Mouse (Mus musculus): ENCODE measurements around the gene Lbx2.

Lbx2 gene

DNA sequence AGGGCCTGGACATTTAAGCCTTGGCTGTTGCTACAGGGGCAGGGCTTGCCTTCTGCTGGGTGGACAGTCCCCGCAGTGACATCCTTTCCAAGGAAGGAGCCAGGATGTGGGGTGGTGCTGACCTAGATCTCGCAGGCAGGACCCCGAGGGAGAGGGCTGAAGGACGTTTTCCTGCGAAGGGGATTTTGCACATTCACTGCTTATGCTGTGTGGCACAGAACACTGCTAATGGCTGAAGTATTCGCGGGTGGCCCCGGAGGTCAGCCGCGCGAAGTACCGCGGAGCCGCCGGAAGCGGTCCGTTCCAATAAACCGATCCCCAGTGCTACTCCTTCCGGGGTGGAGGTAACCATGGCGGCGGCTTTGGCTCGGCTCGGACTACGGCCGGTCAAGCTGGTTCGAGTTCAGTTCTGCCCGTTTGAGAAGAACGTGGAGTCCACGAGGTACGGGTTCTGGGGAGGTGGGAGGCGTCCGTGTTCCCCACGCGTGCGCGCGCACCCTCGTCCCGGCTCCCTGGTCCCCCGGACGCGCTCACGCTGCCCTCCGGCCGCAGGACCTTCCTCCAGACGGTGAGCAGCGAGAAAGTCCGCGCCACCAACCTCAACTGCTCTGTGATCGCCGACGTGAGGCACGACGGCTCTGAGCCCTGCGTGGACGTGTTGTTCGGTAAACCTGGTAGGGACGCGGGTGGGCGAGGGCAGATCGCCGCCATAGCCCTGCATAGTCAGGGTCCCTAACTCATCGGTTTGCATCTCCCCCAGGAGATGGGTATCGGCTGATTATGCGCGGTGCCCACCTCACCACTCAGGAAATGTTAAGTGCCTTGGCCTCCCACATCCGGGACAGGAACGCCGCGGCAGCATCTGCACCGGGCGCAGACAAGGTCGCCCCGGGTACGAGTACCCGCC is 22.8 kb downstream of the Lbx2 start, which contains the start of gene Mrpl53:
Gene Mrpl53, plus strand, starts transcription at position 279 of the 907 bp plus-strand sequence.
- in situ Hi-C loops (cut with MseI, MboI): no loop called here

- in situ Hi-C loops (cut with MseI, MboI): no loop called here
These were observed 25.5 kb downstream of the Lbx2 start for GRCm38 (mm10) chr6:83111510-83112136.

GRCm38 (mm10) chr6:83115011-83115671 is 29.0 kb downstream of the Lbx2 start, which contains the start of gene Mogs:
Gene Mogs, plus strand, starts transcription at chr6:83115496.
- in situ Hi-C loops (cut with MseI, MboI): no loop called here

DNA sequence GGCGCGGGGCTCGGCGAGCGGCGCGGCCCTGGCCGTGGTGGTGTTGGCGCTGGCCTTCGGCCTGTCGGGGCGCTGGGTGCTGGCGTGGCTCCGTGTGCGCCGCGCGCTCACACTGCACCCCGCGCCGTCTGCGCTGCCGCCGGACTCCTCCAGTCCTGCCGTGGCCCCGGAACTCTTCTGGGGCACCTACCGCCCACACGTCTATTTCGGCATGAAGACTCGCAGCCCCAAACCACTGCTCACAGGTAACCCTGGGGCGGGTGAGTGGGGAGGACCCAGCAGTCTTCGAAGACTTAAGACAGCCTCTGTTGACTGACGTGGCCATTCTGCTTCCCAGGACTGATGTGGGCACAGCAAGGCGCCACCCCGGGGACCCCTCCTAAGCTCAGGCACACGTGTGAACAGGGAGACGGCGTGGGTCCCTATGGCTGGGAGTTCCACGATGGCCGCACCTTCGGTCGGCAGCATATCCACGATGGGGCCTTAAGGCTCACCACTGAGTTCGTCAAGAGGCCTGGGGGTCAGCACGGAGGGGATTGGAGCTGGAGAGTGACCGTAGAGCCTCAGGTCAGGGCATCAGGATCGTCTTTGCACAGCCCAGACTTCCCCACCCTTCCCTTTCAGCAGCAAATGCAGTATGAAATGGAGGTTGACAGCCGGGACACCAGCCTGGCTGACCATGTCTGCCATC is 29.7 kb downstream of the Lbx2 start:
- in situ Hi-C loops (cut with MseI, MboI): no loop called here

DNA sequence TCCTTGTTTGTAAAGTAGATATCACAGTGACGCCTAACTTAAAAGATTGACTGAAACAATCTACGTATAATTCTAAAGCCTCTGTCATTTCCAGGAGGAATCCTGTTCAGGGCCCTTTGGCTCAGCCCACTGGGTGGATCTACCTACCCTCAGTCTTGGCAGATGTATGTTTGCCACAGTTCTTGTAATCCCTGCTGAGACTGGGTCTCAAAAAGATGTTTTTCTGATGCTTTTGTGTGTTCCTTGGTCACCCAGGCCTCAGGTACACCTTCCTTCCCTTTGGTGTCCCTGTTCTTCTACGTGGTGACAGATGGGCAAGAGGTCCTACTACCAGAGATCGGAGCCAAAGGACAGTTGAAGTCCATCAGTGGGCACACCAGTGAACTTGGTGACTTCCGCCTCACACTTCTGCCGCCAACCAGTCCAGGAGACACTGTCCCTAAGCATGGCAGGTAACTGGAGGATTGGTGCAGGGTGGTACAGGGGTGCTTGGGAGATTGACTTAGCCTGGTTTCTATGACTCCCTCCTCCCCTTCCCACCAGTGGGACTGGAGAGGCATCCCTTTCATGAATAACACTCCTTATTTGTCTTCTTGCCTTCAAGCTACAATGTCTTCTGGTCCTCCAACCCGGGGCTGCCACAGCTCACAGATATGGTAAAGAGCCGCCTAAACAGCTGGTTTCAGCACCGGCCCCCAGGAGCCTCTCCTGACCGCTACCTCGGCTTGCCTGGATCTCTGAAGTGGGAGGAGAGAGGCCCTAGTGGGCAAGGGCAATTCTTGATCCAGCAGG is 30.4 kb downstream of the Lbx2 start:
- in situ Hi-C loops (cut with MseI, MboI): no loop called here

DNA sequence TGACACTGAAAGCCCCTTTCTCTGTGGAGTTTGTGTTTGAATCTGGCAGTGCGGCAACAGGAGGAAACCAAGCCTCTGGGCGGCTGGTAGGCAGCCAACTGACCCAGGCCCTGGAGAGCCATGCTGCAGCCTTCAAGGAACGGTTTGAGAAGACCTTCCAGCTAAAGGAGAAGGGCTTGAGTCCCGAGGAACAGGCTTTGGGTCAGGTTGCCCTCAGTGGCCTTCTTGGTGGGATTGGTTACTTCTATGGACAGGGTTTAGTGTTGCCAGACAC is 30.9 kb downstream of the Lbx2 start:
- in situ Hi-C loops (cut with MseI, MboI): no loop called here

- in situ Hi-C loops (cut with MseI, MboI): no loop called here
These were observed 31.4 kb downstream of the Lbx2 start for GRCm38 (mm10) chr6:83117616-83118015.

DNA sequence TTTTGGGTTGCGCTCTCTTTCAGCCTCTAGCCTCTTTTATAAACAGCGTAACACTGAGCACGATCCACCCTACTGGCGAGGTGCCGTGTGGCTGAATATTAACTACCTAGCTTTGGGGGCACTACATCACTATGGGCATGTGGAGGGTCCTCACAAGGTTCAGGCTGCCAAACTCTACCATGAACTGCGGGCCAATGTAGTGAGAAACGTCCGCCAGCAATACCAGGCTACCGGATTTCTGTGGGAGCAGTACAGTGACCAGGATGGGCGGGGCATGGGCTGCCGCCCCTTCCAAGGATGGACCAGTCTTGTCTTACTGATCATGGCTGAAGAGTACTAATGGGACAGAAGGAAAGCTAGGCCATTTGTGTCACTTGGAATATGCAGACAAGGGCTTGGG is 32.2 kb downstream of the Lbx2 start:
- in situ Hi-C loops (cut with MseI, MboI): no loop called here

GRCm38 (mm10) chr6:83118825-83119733 is 32.9 kb downstream of the Lbx2 start:
- in situ Hi-C loops (cut with MseI, MboI): no loop called here

GRCm38 (mm10) chr6:83119734-83120051 is 33.5 kb downstream of the Lbx2 start:
- in situ Hi-C loops (cut with MseI, MboI): no loop called here

- in situ Hi-C loops (cut with MseI, MboI): no loop called here
These were observed 35.0 kb downstream of the Lbx2 start, which contains the start of gene Wbp1 for GRCm38 (mm10) chr6:83120930-83121862. Gene Wbp1, minus strand, starts transcription at chr6:83121559.

DNA sequence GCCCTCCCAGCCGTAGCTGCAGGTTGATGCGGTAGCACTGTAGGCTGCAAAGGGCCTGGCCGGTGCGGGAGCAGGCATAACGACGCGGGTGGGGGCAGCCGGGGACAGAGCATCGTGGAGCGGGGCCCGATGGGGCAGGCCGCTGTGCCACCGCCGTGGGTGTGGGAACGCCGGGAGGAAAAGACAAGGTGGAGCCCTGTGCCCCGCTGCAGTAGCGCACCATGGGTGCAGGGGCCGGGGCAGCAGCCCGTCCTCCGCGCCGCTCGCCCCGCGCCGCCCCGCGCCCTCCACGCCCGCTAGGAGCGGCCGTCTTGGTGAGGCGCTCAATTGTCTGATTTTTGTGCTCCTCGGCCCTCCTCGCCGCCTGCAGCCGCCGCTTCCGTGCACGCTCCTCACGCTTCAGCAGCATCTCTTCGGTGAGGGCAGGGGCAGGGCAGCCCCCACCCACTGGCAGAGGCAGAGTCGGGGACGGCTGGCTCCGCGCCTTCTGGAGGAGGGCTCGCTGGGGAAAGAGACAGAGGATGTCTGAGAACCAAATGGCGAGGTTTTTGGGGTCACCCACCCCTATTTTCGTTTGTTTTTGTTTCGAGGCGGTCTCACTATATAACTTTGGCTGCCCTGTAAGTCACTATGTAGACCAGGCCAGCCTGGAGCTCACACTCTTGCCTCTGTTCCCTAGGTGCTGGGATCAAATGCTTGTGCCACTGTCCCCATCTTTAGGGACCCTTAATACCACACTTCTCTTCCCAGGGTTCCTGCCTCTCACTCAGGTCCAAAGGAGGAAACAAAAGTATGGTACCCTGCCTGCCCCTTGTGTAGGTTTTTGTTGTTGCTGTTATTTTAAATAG is 35.9 kb downstream of the Lbx2 start:
- in situ Hi-C loops (cut with MseI, MboI): no loop called here

DNA sequence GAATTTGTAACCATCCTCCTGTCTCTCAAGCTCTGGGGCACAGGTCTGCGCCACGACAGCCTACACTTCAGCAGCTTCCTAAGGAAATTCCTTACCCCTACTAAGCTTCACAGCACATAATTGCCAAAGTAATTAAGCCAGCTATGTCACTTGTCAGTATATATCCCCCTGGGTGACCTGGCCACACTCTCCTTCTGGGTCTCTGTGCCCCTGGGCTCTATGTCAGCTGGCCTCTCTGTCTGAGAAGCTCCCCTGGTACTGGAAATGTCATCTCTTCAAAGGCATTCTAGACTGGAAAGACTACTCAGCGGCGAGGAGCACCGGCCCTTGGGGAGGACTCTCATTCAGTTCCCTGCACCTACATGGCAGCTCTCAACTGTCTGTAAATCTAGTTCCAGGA is 36.8 kb downstream of the Lbx2 start:
- in situ Hi-C loops (cut with MseI, MboI): no loop called here

DNA sequence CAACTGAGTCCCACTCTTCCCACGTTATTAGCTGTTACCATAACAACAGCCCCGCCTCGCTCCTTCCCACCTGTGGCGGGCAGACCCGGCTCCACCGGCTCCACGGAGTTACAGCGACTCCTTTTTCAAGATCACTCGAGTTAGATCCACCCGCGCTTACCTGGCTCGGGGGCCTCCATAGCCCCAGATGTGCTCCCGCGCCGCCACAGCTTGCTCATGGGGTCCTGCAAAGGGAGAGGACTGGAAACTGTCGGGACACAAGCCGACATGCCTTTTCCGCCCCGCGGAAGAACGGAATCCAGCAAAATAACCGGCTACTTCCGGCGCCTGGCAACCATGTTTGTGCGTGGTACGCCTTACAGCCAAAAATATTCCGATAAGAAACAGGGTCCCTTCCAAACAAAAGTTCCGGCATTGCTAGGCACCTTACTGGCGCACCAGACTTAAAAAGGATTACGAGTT is 38.7 kb downstream of the Lbx2 start:
- in situ Hi-C loops (cut with MseI, MboI): no loop called here

DNA sequence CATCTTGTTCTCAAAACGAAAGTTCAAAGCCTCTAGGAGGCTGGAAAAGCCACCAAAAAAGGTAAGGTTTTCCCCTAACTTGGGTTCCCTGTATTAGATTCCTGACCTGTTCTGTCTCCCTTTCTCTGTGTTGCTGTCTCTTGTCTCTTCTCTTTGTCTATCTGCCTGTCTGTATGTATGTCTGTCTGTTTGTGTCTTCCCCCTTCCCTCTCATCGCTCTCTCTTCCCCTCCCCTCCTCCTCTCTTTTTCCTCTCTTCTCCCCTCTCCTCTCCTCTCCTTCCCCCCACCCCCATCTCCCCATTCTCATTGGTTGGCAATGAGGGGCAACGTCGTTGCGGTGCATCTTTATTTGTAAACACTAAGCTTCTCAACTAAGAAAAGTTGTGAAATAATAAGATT is 39.2 kb downstream of the Lbx2 start, which contains the start of gene Ino80b:
Gene Ino80b, minus strand, starts transcription at position 101 of the 400 bp plus-strand sequence.
- in situ Hi-C loops (cut with MseI, MboI): no loop called here

DNA sequence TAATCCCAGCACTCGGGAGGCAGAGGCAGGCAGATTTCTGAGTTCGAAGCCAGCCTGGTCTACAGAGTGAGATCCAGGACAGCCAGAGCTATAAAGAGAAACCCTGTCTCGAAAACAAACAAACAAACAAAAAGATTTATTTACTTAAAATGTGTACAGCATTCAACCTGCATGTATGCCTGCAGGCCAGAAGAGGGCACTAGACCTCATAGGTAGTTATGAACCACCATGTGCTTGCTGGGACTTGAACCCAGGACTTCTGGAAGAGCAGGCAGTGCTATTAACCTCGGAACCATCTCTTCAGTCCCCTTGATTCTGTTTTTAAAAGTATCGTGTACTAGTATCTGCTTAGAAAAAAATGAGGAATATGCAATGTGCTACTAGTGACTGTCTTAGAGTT is 41.3 kb downstream of the Lbx2 start:
- in situ Hi-C loops (cut with MseI, MboI): no loop called here

DNA sequence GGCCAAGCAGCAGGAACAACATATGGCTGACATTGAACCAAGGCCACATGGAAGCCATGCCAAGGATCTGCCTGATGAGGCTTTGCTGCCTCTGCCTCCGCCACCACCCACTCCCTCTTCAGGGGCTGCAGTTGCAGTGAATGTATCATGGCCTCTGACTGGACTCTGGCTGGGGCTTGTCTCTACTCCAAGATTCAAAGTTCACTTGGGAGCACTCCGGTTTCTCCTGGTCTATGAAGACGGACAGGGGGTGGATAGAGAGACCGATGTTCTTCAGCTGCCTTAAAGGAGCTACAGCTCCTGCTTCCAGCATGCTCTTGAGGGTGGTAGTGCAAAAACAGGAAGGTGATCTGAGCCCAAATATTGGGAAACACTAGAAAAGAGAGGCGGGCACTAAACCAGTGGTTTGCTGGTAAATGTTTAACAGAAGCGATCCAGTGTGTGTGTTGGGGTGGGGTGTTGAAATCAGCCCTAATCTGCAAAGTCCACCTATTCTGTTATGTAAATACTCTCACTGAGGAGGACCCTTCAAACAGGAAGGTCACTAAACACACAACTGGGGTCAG is 45.4 kb downstream of the Lbx2 start:
- in situ Hi-C loops (cut with MseI, MboI): no loop called here

Measured in mouse trophoblast stem cell (cell line).